Mouse (Mus musculus): ENCODE results near the gene Prr18.

Prr18 gene

DNA sequence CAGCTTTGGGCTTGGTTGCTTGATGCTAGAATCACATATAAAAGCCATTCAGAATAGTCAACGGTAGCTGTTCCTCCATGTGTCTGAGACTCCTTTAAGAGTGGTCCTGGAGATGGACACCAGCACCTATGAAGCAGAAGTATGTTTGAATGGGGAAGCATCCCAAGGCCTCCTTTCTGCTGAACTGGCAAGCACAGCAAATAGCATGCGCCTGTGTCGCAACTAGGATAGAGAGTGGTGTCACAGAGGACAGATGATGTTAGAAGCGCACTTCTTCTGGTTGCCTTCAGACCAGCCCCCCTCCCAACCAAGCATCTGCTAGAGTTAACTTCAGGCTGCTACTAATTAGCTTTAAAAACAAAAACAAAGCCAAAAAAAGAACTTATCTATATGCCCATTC lies 53.2 kb downstream of the Prr18 start:
- DNase-seq: no peak

Measured in B cell, adult 2 months (primary cell).